Mouse (Mus musculus) urinary bladder, postnatal 4 days (tissue): Measurements from ENCODE around the gene Tnp2.
"Not testable (repeated sequence)": the region's sequence is repeated elsewhere in the genome, so short reads cannot be mapped to it uniquely, and the experiment has no call there.

Experiments
- DNase-seq, 2 experiments: peaks; one replicate each; pipeline ENCODE4 v3.0.0; 2021 to 2022; ENCODE audit warnings: low spot score in 2 of 2

The Tnp2 gene

GRCm38 (mm10) chr16:10788271-10788670 lies at the start of gene Tnp2:
Gene Tnp2 (minus strand): TSS chr16:10788660.
- no peak for DNase-seq

DNA sequence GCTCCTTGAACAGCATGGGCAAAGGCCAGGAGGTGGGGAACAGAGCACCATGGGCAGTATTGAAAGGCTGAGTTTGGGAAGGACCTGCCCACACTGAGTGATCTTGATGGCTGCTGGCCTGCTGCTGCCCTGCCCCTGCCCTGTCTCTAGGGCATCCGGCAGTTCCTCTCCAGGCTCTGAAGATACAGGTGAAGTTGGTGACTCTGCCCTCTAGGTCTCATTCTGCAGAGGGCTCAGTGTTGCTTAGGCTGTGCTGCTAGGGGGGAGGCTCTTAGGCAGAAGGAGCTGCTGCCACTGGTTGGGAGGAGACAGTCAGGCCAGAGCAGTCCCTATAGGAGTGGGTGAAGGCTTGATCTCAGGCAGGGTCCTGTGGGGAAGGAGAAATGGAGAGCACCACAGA lies 49.4 kb upstream of the Tnp2 start:
- DNase-seq, result no peak

- DNase-seq, result no peak
Observed at GRCm38 (mm10) chr16:10837250-10837649, 48.8 kb upstream of the Tnp2 start.

DNA sequence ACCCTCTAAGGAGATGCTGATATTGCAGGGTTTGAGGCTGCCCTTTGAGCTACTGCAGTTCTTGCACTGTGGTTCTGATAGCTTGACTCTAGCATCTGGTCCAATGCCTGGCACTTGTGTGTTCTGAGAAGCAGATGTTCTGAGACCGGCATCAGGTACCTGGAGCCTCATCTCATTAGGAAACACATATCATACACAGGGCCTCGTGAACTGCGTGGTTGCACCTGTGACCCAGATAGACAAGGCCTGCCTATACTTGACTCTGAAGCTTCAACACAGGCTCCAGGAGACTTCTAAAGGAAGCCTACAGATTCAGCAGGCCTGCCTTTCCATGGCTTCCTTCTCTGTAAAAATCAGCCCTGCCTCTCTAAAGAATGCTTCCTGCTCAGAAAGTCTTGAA lies 47.9 kb upstream of the Tnp2 start:
- DNase-seq, result no peak

GRCm38 (mm10) chr16:10834911-10835587 lies 46.6 kb upstream of the Tnp2 start, which contains the start of gene Rmi2:
Gene Rmi2 (plus strand): TSS chr16:10835059.
- peak; percentile 81 to 85 for DNase-seq

DNA sequence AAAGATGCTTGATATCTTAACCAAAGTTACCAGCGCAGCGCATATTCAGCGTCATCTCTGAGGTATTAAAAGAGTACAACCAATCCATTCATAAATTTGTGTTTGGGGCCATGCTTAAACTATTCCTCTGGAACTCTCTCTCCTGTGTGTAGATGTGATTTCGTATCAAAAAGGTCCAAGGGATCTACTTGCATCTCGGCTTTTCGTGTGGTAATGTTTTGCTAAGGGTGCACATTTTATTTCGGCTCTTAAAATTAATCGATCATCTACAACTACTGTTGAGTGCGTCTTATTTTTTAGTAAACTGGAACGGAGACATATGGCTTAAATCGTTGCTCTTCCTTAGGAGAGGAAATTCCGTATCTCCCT lies 46.1 kb upstream of the Tnp2 start:
- DNase-seq, result no peak

DNA sequence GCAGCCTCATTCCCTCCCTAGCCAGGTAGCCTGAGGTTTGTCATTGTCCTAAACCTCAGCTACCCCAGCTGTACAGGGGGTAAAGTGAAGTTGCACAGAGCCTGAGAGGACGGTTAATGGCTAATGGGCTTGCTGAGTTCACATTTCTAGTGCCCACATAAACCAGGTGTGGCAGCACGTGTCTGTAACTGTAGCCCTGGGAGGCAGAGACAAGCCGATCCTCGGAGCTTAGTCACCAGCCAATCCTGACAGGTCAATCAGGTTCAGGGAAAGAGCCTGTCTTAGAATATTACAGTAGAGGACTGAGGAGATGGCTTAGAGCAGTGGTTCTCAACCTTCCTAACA lies 40.0 kb upstream of the Tnp2 start:
- no peak for DNase-seq

DNA sequence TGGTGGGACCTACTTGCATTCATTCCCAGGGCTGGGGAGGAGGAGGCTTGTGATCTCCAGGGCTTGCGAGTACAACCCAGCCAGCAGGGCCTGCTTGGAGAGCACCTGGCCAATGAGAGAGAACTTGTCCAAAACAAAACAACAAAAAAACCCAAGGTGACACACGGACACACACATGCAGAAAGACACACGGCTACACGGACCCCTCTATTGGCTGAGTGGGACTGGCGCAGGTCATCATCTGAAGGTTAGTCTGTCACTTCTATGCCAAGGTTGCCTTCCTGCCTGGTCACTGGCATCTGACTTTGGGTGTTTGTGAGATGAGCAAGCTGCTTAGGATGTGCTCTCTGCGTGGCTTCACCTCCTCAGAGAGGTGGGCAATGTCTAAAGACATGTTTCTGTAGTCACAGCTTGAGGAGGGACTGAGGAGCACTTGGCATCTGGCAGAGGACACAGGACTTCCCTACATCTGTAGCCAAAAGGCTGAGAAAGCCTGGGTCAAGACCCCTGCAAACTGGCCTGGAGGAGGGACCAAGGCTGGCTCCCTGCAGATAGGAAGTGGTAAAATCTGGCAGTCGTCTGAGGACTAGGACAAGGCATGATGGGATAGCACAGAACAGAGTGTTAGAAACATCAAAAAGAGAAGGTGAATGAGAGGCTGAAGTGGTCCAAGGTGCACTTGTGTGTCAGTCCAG lies 39.5 kb upstream of the Tnp2 start:
- no peak for DNase-seq

GRCm38 (mm10) chr16:10827269-10827668 lies 38.8 kb upstream of the Tnp2 start:
- DNase-seq, result no peak

- no peak for DNase-seq
Observed at GRCm38 (mm10) chr16:10825840-10826239, 37.4 kb upstream of the Tnp2 start.

GRCm38 (mm10) chr16:10824536-10824935 lies 36.1 kb upstream of the Tnp2 start:
- DNase-seq, result no peak

- DNase-seq, result no peak
Observed at GRCm38 (mm10) chr16:10821387-10821786, 32.9 kb upstream of the Tnp2 start.

- DNase-seq, result no peak
Observed at GRCm38 (mm10) chr16:10819966-10820365, 31.5 kb upstream of the Tnp2 start.

DNA sequence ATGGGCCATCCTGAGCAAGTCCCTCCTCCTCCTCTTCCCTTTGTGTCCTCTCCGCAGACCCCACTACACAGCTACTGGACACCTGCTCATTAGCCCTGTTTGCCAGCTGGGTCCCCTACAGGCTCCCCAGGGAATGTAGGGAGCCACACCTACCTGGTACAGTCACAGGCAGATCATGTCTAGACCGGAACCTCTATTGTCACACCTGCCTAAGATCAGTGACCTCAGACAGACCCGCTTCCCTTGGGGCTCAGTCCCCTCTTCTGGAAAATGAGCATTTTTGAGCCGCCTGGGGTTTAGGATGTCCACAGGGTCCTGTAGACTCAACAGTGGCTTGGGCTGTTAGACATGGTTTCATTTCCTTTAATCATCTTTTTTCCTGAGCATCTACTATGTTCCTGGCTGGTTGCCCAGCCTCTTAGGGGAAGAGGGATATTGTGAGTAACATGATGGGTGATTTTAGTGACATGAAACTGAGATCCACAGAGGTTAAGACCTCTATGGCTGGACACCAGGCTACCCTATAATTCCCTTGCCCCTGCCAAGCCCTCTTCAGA lies 30.2 kb upstream of the Tnp2 start:
- no peak for DNase-seq

- DNase-seq, result no peak
Observed at GRCm38 (mm10) chr16:10814864-10815263, 26.4 kb upstream of the Tnp2 start.

- DNase-seq, result no peak
Observed at GRCm38 (mm10) chr16:10813726-10814125, 25.3 kb upstream of the Tnp2 start.

DNA sequence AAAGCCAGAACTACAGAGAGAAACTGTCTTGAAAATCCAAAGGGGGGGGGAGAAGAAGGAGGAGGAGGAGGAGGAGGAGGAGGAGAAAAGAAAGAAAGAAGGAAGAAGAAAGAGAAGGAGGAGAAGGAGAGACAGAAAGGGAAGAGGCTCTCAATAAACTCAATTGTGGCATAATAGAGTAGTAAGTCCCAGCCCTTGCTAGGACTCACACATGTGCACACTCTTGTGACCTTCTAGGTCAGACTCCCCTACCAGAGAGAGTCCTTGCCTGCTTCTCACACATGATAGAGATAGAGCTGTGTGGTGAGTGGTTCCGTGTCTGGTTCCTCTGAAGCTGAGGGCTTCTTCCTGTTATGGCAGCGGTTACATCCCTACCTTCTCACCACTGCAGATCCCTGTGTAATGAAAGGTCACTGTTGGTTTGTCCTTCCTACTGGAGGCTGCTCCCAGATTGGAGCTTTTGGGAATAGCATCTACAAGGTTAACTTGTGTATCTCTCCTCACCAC lies 24.5 kb upstream of the Tnp2 start, which contains the start of gene Gm11172:
Gm11172 (plus strand) TSS at position 51 of the 507 bp plus-strand sequence.
- no peak for DNase-seq

GRCm38 (mm10) chr16:10810376-10810775 lies 21.9 kb upstream of the Tnp2 start:
- no peak for DNase-seq

- DNase-seq, result no peak
Observed at GRCm38 (mm10) chr16:10805789-10806527, 17.5 kb upstream of the Tnp2 start, which contains the start of gene Prm1. Gene Prm1 (minus strand): TSS chr16:10805839.

GRCm38 (mm10) chr16:10802420-10802819 lies 14.0 kb upstream of the Tnp2 start:
- not testable (repeated sequence) for DNase-seq

- DNase-seq, result no peak
Observed at GRCm38 (mm10) chr16:10796034-10796433, 7.6 kb upstream of the Tnp2 start, which contains the start of gene Prm2. Gene Prm2 (minus strand): TSS chr16:10796134.

GRCm38 (mm10) chr16:10790702-10791101 lies 2.2 kb upstream of the Tnp2 start, which contains the start of gene Prm3:
Gene Prm3 (minus strand): TSS chr16:10790914.
- no peak for DNase-seq
